Mouse (Mus musculus): ENCODE data around the gene Galnt7.

DNA sequence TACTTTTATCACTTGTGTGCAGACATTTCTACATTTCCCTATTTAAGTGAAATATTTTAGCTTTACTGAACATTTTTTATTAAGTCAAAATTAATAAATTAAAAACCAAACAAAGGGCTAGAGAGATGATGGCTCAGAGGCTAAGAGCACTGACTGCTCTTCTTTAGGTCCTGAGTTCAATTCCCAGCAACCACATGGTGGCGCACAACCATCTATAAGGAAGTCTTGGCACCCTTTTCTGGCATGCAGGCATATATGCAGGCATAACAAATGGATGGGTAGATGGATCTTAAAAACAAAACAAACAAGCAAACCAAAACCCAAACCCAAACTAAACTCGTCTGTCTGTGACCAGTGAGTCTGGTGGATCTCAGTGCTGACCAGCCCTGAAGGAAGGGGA is 120.6 kb downstream of the Galnt7 start:
- no peak for TF ChIP-seq GATA1 (IDR thresholded peaks at IDR 0.05; ENCODE audit: low read length)
- TF ChIP-seq TAL1 (IDR thresholded peaks at IDR 0.05; ENCODE audit: low read length), result no peak

All from erythroblast, embryonic 14.5 days (primary cell).